Mouse (Mus musculus) liver, postnatal 0 days (tissue): Measurements from ENCODE around the gene Pakap.

ENCODE experiments used
- CTCF ChIP-seq: sonication (generic); IDR thresholded peaks from 2 replicates; pipeline ENCODE4 v1.5.1; 2016; ENCODE audit warnings: antibody characterized with exemption, low read depth
- EP300 ChIP-seq: IDR thresholded peaks from 2 replicates; pipeline ENCODE4 v1.6.1; 2016; ENCODE audit warnings: antibody characterized with exemption, low read depth, mild to moderate bottlenecking

- TF ChIP-seq CTCF (no peak), EP300 (no peak)
Measured at GRCm38 (mm10) chr4:57567666-57568206, at the start of gene Pakap.
